Mouse (Mus musculus): Measurements from ENCODE around the gene Slc37a1. TPM values are rescaled to one million over a fixed set of nuclear protein-coding genes. Genes with fewer than 3 reads are reported as not detected.

Gene Slc37a1
- polyA plus RNA-seq, 1 experiment = 0.14 TPM

DNA sequence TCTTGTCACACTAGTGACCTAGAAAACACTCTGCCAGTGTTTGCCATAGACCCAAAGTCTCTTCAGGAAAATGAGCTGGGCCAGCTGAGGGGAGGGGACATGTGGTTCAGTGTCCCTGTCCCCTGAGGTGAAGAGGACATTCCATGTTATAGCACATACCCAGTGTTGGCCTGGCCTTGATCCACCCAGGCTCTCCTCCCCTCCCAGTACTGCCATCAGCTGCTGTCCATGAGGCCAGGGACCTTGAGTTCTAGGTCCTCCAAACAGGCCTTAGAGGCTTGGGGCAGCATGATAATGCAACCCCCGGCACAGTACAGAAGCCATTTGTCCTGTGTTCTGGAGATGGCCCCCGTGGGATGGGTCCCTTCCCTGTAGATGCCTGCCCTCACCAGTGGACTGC lies 53.2 kb downstream of the Slc37a1 start:
- no peaks in the 10 kb centered on the region for H3K79me2 ChIP-seq (ENCODE audit: control insufficient read depth, insufficient read depth)
- H3ac ChIP-seq (ENCODE audit: control insufficient read depth, insufficient read length, low read depth) = no peak overlapping the region
- H3K36me3 ChIP-seq (ENCODE audit: control insufficient read depth, insufficient read depth) = no peaks in the 10 kb centered on the region
- no peak overlapping the region for H3K4me3 ChIP-seq (ENCODE audit: insufficient read depth, poor library complexity, severe bottlenecking)
- H3K79me3 ChIP-seq (ENCODE audit: low read depth) = no peaks in the 10 kb centered on the region
- no peak for TF ChIP-seq CTCF (IDR thresholded peaks at IDR 0.05; ENCODE audit: control insufficient read depth, insufficient read depth, insufficient read length)
- peaks cover 49% of the 10 kb centered on the region for H3K27me3 ChIP-seq (ENCODE audit: control insufficient read depth, insufficient read depth, insufficient read length)

- Histone ChIP-seq H3K27me3 (ENCODE audit: control insufficient read depth, insufficient read depth, insufficient read length) (peaks cover 44% of the 10 kb centered on the region), H3K79me2 (ENCODE audit: control insufficient read depth, insufficient read depth) (no peaks in the 10 kb centered on the region), H3K79me3 (ENCODE audit: low read depth) (no peaks in the 10 kb centered on the region), H3ac (ENCODE audit: control insufficient read depth, insufficient read length, low read depth) (no peak overlapping the region), H3K4me3 (ENCODE audit: insufficient read depth, poor library complexity, severe bottlenecking) (no peak overlapping the region), H3K36me3 (ENCODE audit: control insufficient read depth, insufficient read depth) (no peaks in the 10 kb centered on the region)
- TF ChIP-seq USF1 (IDR thresholded peaks at IDR 0.05; ENCODE audit: low read depth) (no peak), MYOD1 (IDR thresholded peaks at IDR 0.05; ENCODE audit: control insufficient read depth, insufficient read length, low read depth) (no peak), MYOG (IDR thresholded peaks at IDR 0.05; ENCODE audit: control insufficient read depth, extremely low read depth, insufficient read length) (no peak), MAX (IDR thresholded peaks at IDR 0.05) (no peak), CTCF (IDR thresholded peaks at IDR 0.05; ENCODE audit: control insufficient read depth, insufficient read depth, insufficient read length) (no peak), CEBPB (IDR thresholded peaks at IDR 0.05; ENCODE audit: low read depth) (no peak), FOSL1 (IDR thresholded peaks at IDR 0.05; ENCODE audit: insufficient read depth, low read length, poor library complexity, severe bottlenecking) (no peak)
Measured at GRCm38 (mm10) chr17:31342191-31342590, 55.6 kb downstream of the Slc37a1 start.

DNA sequence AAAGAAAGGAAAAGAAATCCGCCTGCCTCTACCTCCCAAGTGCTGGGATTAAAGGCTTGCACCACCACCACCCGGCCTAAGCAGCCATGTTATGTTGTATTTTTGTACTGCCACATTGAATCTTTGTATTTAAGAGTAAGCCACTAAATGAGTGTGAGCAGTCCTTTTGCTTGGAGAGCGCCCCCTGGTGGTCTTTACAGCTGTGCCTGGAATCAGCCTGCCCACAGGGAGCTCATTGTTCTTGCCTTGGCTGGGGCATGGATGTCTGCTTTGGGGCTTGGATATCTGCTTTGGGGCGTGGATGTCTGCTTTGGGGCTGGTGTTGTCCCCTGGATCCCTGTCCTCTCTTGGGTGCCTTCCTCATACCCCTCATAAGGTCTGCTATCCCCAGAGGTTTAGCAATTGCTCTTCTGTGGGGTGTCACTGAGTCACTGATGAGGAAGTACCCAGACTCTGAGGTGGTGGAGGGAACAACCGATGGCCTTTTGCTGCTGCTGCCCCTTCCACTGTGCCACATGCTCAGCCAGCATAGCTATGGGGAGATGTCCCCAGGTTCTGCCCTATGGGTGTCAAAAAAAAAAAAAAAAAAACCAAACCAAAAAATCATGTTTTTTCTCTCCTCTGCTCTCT lies 57.7 kb downstream of the Slc37a1 start:
- TF ChIP-seq MAX (IDR thresholded peaks at IDR 0.05) = no peak
- no peak for TF ChIP-seq MYOG (IDR thresholded peaks at IDR 0.05; ENCODE audit: control insufficient read depth, extremely low read depth, insufficient read length)
- TF ChIP-seq CTCF (IDR thresholded peaks at IDR 0.05; ENCODE audit: control insufficient read depth, insufficient read depth, insufficient read length) = peak; percentile 54
- Histone ChIP-seq H3K36me3 (ENCODE audit: control insufficient read depth, insufficient read depth) (no peaks in the 10 kb centered on the region), H3ac (ENCODE audit: control insufficient read depth, insufficient read length, low read depth) (no peak overlapping the region), H3K79me2 (ENCODE audit: control insufficient read depth, insufficient read depth) (no peaks in the 10 kb centered on the region), H3K79me3 (ENCODE audit: low read depth) (no peaks in the 10 kb centered on the region), H3K4me3 (ENCODE audit: insufficient read depth, poor library complexity, severe bottlenecking) (no peak overlapping the region), H3K27me3 (ENCODE audit: control insufficient read depth, insufficient read depth, insufficient read length) (peaks cover 41% of the 10 kb centered on the region)

GRCm38 (mm10) chr17:31344816-31345215 lies 58.2 kb downstream of the Slc37a1 start:
- TF ChIP-seq MAX (IDR thresholded peaks at IDR 0.05) (no peak), CTCF (IDR thresholded peaks at IDR 0.05; ENCODE audit: control insufficient read depth, insufficient read depth, insufficient read length) (no peak), USF1 (IDR thresholded peaks at IDR 0.05; ENCODE audit: low read depth) (no peak), CEBPB (IDR thresholded peaks at IDR 0.05; ENCODE audit: low read depth) (no peak), MYOD1 (IDR thresholded peaks at IDR 0.05; ENCODE audit: control insufficient read depth, insufficient read length, low read depth) (no peak), MYOG (IDR thresholded peaks at IDR 0.05; ENCODE audit: control insufficient read depth, extremely low read depth, insufficient read length) (no peak), FOSL1 (IDR thresholded peaks at IDR 0.05; ENCODE audit: insufficient read depth, low read length, poor library complexity, severe bottlenecking) (no peak)
- Histone ChIP-seq H3K79me3 (ENCODE audit: low read depth) (no peaks in the 10 kb centered on the region), H3K36me3 (ENCODE audit: control insufficient read depth, insufficient read depth) (no peaks in the 10 kb centered on the region), H3K4me3 (ENCODE audit: insufficient read depth, poor library complexity, severe bottlenecking) (no peak overlapping the region), H3ac (ENCODE audit: control insufficient read depth, insufficient read length, low read depth) (no peak overlapping the region), H3K79me2 (ENCODE audit: control insufficient read depth, insufficient read depth) (no peaks in the 10 kb centered on the region), H3K27me3 (ENCODE audit: control insufficient read depth, insufficient read depth, insufficient read length) (peaks cover 41% of the 10 kb centered on the region)

DNA sequence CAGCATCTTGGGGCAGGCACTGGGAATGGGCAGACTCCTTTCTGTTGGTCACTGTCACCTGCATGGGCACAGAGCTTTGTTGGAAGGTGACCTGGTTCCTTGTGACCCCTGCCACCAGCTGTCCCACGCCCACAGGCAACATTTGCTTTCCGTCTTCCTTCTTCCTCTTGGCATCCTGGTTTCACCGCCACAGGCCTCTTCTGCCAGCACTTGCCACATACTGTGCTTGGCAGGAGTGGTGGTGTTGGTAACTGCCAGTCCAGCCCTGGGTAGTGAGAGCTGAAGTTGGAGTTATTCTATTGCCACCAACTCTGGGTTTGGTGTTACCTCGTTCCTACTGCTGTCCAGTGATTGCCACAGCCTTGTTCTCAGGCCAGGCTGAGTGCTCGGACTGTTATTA lies 61.5 kb downstream of the Slc37a1 start:
- H3K79me2 ChIP-seq (ENCODE audit: control insufficient read depth, insufficient read depth) = no peaks in the 10 kb centered on the region
- TF ChIP-seq USF1 (IDR thresholded peaks at IDR 0.05; ENCODE audit: low read depth) (no peak), FOSL1 (IDR thresholded peaks at IDR 0.05; ENCODE audit: insufficient read depth, low read length, poor library complexity, severe bottlenecking) (no peak), MYOG (IDR thresholded peaks at IDR 0.05; ENCODE audit: control insufficient read depth, extremely low read depth, insufficient read length) (no peak), CTCF (IDR thresholded peaks at IDR 0.05; ENCODE audit: control insufficient read depth, insufficient read depth, insufficient read length) (no peak), MAX (IDR thresholded peaks at IDR 0.05) (no peak), MYOD1 (IDR thresholded peaks at IDR 0.05; ENCODE audit: control insufficient read depth, insufficient read length, low read depth) (no peak), CEBPB (IDR thresholded peaks at IDR 0.05; ENCODE audit: low read depth) (no peak)
- no peak overlapping the region for H3K4me3 ChIP-seq (ENCODE audit: insufficient read depth, poor library complexity, severe bottlenecking)
- H3K27me3 ChIP-seq (ENCODE audit: control insufficient read depth, insufficient read depth, insufficient read length) = peaks cover 31% of the 10 kb centered on the region
- H3K79me3 ChIP-seq (ENCODE audit: low read depth) = no peaks in the 10 kb centered on the region
- no peak overlapping the region for H3ac ChIP-seq (ENCODE audit: control insufficient read depth, insufficient read length, low read depth)
- no peaks in the 10 kb centered on the region for H3K36me3 ChIP-seq (ENCODE audit: control insufficient read depth, insufficient read depth)

DNA sequence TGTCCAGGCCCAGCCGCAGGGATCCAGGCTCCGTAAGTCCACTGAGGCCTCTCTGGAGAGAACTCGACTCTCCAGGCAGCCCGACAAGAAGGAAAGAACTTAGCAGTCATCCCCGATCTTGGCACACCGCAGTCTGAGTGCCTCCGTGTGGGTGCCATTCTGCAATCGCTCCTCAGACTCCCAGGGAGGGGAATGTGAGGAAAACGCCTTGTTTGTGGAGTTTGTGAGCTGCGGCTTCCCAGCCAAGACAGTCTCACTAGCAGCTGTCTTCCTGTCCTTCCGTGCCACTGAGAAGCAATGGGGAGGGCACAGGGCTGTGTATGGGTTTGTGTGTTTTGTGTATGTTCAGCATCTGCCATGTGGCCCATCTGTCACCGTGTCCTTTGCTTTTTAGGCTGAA lies 62.8 kb downstream of the Slc37a1 start:
- no peak for TF ChIP-seq MYOD1 (IDR thresholded peaks at IDR 0.05; ENCODE audit: control insufficient read depth, insufficient read length, low read depth)
- no peak for TF ChIP-seq MAX (IDR thresholded peaks at IDR 0.05)
- no peak for TF ChIP-seq CEBPB (IDR thresholded peaks at IDR 0.05; ENCODE audit: low read depth)
- TF ChIP-seq MYOG (IDR thresholded peaks at IDR 0.05; ENCODE audit: control insufficient read depth, extremely low read depth, insufficient read length) = no peak
- no peak for TF ChIP-seq FOSL1 (IDR thresholded peaks at IDR 0.05; ENCODE audit: insufficient read depth, low read length, poor library complexity, severe bottlenecking)
- TF ChIP-seq CTCF (IDR thresholded peaks at IDR 0.05; ENCODE audit: control insufficient read depth, insufficient read depth, insufficient read length) = no peak
- TF ChIP-seq USF1 (IDR thresholded peaks at IDR 0.05; ENCODE audit: low read depth) = no peak
- Histone ChIP-seq H3K79me2 (ENCODE audit: control insufficient read depth, insufficient read depth) (no peaks in the 10 kb centered on the region), H3ac (ENCODE audit: control insufficient read depth, insufficient read length, low read depth) (no peak overlapping the region), H3K27me3 (ENCODE audit: control insufficient read depth, insufficient read depth, insufficient read length) (peaks cover 31% of the 10 kb centered on the region), H3K4me3 (ENCODE audit: insufficient read depth, poor library complexity, severe bottlenecking) (no peak overlapping the region), H3K79me3 (ENCODE audit: low read depth) (no peaks in the 10 kb centered on the region), H3K36me3 (ENCODE audit: control insufficient read depth, insufficient read depth) (no peaks in the 10 kb centered on the region)
